Mouse (Mus musculus) small intestine, adult 2 months (tissue): ENCODE results near the gene Ccl11. TPM values are rescaled to one million over a fixed set of nuclear protein-coding genes. Genes with fewer than 3 reads are reported as not detected.
A peak's percentile ranks its signal among the peaks of the same experiment; 100 is the strongest.

Source experiments
- H3K27ac ChIP-seq: fragments of 200-500 bp; 2 replicates; pipeline ENCODE4 v1.5.1; 2012; ENCODE audit warnings: low read depth, low read length, control low read depth, inconsistent platforms; ENCODE audit not compliant: insufficient read depth
- H3K27me3 ChIP-seq: fragments of 200-500 bp; 2 replicates; pipeline ENCODE4 v1.6.1; 2012; ENCODE audit warnings: mild to moderate bottlenecking, moderate library complexity, low read length, inconsistent platforms; ENCODE audit not compliant: control insufficient read depth, insufficient read depth
- H3K36me3 ChIP-seq: fragments of 200-500 bp; 2 replicates; pipeline ENCODE4 v1.6.1; 2012; ENCODE audit warnings: mild to moderate bottlenecking, low read length, control low read depth, inconsistent platforms; ENCODE audit not compliant: control insufficient read depth, insufficient read depth
- H3K4me1 ChIP-seq: fragments of 200-500 bp; 2 replicates; pipeline ENCODE4 v1.6.1; 2012; ENCODE audit warnings: low read length, inconsistent platforms, mixed read lengths; ENCODE audit not compliant: control insufficient read depth, insufficient read depth, insufficient read length
- H3K4me3 ChIP-seq: fragments of 200-500 bp; 2 replicates; pipeline ENCODE4 v1.5.1; 2012; ENCODE audit warnings: low read depth, mild to moderate bottlenecking, control low read depth, inconsistent platforms, low read length, moderate library complexity
- CTCF ChIP-seq: fragments of 200-500 bp; IDR thresholded peaks from 2 replicates; pipeline ENCODE4 v1.5.1; 2012; ENCODE audit warnings: low read depth, mild to moderate bottlenecking, control low read depth, inconsistent platforms, low read length, moderate library complexity, mixed read lengths; ENCODE audit not compliant: insufficient replicate concordance, insufficient read length; ENCODE audit errors: extremely low read depth
- POLR2A ChIP-seq: fragments of 200-500 bp; IDR thresholded peaks from 2 replicates; pipeline ENCODE4 v1.6.1; 2012; ENCODE audit warnings: low read depth, mild to moderate bottlenecking, control low read depth, inconsistent platforms, low read length, moderate library complexity
- WGBS: fragments of 180-500 bp; shearing (Covaris S2); methylation state at CpG from one replicate; pipeline ENCODE4 v1.1.7; 2018; 5-methylcytosine and 5-hydroxymethylcytosine counted together
- polyA plus RNA-seq: library from polyadenylated mRNA; depleted of rRNA; stranded (reverse); fragments of >200 nt; gene quantifications from 2 replicates; pipeline ENCODE4 v1.2.3, GENCODE M21; 2012

Gene Ccl11
- polyA plus RNA-seq, 1 experiment, result 14.8 TPM

DNA sequence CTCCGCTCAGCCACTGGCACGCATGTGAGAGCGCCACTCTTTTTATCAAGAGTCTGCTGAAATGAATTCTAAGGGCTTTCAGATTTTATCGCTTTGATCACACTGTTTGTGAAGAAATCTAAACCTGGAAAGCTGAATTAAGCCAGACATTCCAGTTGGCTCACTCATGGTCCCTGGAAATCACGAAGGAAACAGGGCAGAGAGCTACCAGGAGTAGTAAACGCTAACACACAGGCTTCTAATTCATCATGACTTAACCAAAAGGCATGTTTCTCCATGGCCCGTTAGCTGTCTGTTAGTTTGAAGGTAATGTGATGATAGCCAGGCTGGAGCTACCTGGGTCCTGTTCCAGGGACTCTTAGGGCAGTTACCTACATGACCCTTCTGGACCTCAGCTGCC, 23.2 kb upstream of the Ccl11 start:
- peaks cover 5% of the 10 kb centered on the region; the same call in 1 of the 2 replicates for H3K4me1 ChIP-seq
- no peak overlapping the region for H3K4me3 ChIP-seq
- H3K36me3 ChIP-seq, result no peaks in the 10 kb centered on the region
- H3K27me3 ChIP-seq, result no peaks in the 10 kb centered on the region
- no peak for TF ChIP-seq POLR2A
- no peak for TF ChIP-seq CTCF
- H3K27ac ChIP-seq, result no peak overlapping the region
- WGBS, result 84% methylated on average over 7 of the region's 7 CpGs

DNA sequence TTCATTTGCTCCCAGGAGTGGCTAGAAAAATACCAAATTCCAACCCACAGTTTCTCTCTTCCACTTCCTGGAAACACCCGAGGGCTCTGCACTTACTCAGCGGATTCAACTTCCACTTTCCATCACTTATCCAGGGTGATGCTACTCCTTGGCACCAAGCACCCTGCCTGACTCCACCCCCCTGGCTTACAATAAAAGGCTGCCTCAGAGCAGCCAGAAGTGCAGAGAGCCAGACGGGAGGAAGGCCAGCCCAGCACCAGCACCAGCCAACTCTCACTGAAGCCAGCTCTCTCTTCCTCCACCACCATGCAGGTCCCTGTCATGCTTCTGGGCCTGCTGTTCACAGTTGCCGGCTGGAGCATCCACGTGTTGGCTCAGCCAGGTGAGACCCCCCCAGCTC, 22.3 kb upstream of the Ccl11 start, which contains the start of gene Ccl2:
TSS of gene Ccl2 (plus strand) at position 216 of the 400 bp plus-strand sequence.
- Histone ChIP-seq H3K36me3 (no peaks in the 10 kb centered on the region), H3K27me3 (no peaks in the 10 kb centered on the region), H3K27ac (no peak within 1 kb of the TSS), H3K4me1 (peaks cover 5% of the 10 kb centered on the region; the same call in 1 of the 2 replicates), H3K4me3 (no peak within 1 kb of the TSS)
- no peak for TF ChIP-seq CTCF
- TF ChIP-seq POLR2A, result no peak
- 29% methylated on average over 5 of the region's 5 CpGs for WGBS

DNA sequence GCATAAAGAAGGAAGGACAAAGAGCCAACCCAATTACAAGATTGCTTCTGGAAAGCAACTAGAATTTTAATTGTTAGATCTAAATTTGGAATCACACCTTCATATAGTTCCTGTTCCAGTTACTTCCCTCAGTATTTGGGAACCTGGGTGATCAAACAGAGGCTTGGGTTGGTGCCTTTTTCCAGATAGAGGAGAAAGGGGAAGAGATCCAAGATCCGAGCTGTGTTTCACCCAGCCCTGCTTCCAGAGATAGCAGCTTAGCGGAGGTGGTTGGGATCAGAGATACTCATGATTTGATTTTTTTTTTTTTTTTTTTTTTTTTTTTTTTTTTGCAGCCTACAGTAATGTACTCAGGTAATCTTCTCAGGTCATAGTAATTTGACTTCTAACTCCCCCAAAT, 21.8 kb upstream of the Ccl11 start:
- H3K27me3 ChIP-seq, result no peaks in the 10 kb centered on the region
- peaks cover 5% of the 10 kb centered on the region; the same call in 1 of the 2 replicates for H3K4me1 ChIP-seq
- TF ChIP-seq CTCF (no peak), POLR2A (no peak)
- H3K27ac ChIP-seq, result no peak overlapping the region
- no peaks in the 10 kb centered on the region for H3K36me3 ChIP-seq
- 66% methylated on average over 2 of the region's 2 CpGs for WGBS
- no peak overlapping the region for H3K4me3 ChIP-seq

DNA sequence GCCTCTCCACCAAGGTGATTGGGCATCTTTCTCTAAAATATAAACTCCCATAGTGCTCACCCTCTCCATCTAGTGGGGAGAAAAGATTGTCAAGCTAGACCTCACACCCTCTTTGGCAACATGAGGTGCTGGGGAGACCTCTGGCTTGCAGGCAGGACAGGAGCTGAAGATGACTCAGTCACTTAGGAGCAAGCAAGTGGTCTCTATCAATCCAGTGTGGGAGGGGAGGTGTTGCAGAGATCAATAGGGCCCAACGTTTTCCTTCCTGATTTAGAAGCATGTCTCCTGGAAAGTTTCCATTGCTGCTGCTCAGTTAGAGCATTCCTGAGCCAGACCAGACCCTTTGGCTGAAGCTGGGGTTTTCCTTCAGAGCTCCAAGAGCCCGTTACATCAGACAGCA, 19.1 kb upstream of the Ccl11 start, which contains the start of gene Gm17268:
TSS of gene Gm17268 (minus strand) at position 28 of the 400 bp plus-strand sequence.
- no peaks in the 10 kb centered on the region for H3K36me3 ChIP-seq
- H3K4me3 ChIP-seq, result no peak within 1 kb of the TSS
- H3K4me1 ChIP-seq, result no peaks in the 10 kb centered on the region
- no peak for TF ChIP-seq CTCF
- TF ChIP-seq POLR2A, result no peak
- no peaks in the 10 kb centered on the region for H3K27me3 ChIP-seq
- WGBS, result 23% methylated on average over 2 of the region's 2 CpGs
- H3K27ac ChIP-seq, result no peak within 1 kb of the TSS

DNA sequence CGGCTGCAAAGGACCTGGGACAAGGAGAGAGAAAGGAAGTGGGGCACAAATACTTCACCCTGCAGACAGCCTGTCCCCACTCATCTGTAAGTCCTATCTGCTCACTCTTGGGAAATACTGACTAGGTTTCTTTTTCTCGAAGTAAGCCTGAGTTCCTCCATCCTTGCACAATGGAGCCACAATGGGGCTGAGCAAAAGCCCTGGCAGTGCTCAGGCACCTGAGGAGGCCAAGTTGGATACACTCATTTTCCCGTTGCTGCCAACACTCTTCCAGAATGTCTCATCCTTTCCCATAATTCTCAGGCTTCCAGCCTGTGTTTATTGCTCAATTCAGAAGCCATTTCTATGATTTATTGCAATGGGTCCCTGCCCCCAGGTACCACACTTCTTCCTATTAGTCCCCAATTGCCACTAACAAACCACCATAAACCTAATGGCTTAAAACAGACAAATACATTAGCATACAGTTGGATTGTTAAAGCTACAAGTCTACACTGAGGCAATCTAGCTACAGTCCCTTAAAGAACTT, 18.4 kb upstream of the Ccl11 start:
- Histone ChIP-seq H3K4me3 (no peak overlapping the region), H3K36me3 (no peaks in the 10 kb centered on the region), H3K27me3 (no peaks in the 10 kb centered on the region), H3K4me1 (no peaks in the 10 kb centered on the region), H3K27ac (no peak overlapping the region)
- TF ChIP-seq POLR2A (no peak), CTCF (no peak)
- 49% methylated on average over 3 of the region's 3 CpGs for WGBS

DNA sequence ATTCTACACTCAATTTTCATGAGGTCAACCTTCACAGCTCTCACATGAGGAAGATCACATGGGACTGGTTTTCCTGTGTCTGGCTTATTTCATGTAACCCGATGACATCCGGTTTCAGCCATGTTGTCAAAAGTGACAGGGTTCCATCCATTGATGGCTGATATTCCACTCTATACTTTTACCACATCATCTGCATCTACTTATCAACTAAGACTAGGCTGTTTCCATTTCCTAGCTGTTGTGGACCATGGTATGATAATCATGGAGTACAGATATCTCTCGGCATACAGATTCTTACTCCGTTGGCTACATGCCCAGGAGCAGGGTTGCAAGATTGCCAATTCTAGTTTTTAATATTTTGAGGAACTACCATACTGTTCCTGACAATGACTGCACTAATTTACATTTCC, 15.9 kb upstream of the Ccl11 start:
- Histone ChIP-seq H3K36me3 (no peaks in the 10 kb centered on the region), H3K27me3 (no peaks in the 10 kb centered on the region), H3K27ac (no peak overlapping the region), H3K4me1 (no peaks in the 10 kb centered on the region), H3K4me3 (no peak overlapping the region)
- 73% methylated on average over 4 of the region's 4 CpGs for WGBS
- TF ChIP-seq CTCF (no peak), POLR2A (no peak)

DNA sequence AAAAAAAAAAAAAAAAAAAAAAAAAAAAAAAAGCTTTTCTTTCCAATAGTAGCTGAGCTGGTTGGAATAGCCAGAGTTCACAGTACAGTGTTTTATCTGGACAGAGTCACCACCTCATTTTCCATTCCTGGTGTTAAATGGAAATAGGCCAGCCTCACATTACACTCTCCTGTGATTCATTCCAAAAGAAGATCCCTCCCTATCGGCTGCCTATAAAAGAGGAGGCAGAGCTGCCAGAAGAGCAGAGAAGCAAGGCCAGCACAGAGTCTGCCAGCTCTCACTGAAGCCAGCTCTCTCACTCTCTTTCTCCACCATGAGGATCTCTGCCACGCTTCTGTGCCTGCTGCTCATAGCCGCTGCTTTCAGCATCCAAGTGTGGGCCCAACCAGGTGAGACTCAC, 12.2 kb upstream of the Ccl11 start, which contains the start of gene Ccl7:
TSS of gene Ccl7 (plus strand) at position 242 of the 400 bp plus-strand sequence.
- 80% methylated on average over 3 of the region's 3 CpGs for WGBS
- Histone ChIP-seq H3K27me3 (no peaks in the 10 kb centered on the region), H3K36me3 (no peaks in the 10 kb centered on the region), H3K4me3 (no peak within 1 kb of the TSS), H3K4me1 (no peaks in the 10 kb centered on the region), H3K27ac (no peak within 1 kb of the TSS)
- TF ChIP-seq POLR2A (no peak), CTCF (no peak)

DNA sequence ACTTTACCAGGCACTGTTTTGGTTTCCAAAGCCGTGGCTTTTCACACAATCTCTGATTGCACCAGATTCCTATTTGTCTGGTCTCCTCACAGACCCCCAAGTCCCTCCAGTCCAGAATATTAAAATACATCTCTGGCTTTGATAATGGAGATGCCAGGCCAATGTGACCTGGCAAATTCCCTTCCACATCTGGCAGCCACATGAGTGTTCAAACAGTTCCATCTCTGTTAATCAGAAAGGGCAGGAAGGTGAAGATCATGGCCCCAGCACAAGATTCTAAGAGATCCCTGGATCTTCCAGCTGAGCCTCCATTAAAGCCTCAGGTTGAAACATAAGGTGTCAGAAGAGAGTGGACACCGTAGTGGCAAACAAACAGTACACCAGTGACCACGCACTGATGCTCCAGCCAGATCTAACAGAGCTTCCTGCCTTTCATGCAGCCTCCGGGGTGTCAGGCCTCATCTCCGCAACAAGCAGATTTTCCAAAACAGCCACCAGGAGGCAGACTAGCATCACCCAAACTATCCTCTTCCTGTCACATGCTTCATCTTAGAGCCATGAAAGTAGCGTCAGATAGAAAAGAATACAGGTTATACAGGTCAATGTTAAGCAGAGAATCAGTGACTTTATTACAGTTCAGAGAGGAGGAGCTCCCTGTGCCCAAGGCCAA, 9.7 kb upstream of the Ccl11 start:
- Histone ChIP-seq H3K27ac (no peak overlapping the region), H3K36me3 (no peaks in the 10 kb centered on the region), H3K4me3 (no peak overlapping the region), H3K4me1 (no peaks in the 10 kb centered on the region), H3K27me3 (no peaks in the 10 kb centered on the region)
- TF ChIP-seq POLR2A, result no peak
- peak; percentile 30; the same call in 1 of the 2 replicates for TF ChIP-seq CTCF
- 38% methylated on average over 6 of the region's 6 CpGs for WGBS
